Mouse (Mus musculus) heart, embryonic 12.5 days (tissue): ENCODE data around the gene Smu1. TPM values are rescaled to one million over a fixed set of nuclear protein-coding genes. Genes with fewer than 3 reads are reported as not detected.
A peak's percentile ranks its signal among the peaks of the same experiment; 100 is the strongest.

Experiments used
- ATAC-seq: fragments of 200-750 bp; cut with Nextera tagmentation; 2 replicates; pipeline ENCODE4 v1.8.0; 2017; ENCODE audit warnings: moderate TSS enrichment, moderate library complexity; ENCODE audit not compliant: insufficient number of reproducible peaks, low FRiP score
- H3K27ac ChIP-seq: fragments of 300-500 bp; sonication (generic); 2 replicates; pipeline ENCODE4 v1.5.1; 2016; ENCODE audit warnings: mild to moderate bottlenecking, moderate library complexity; ENCODE audit not compliant: poor library complexity, severe bottlenecking
- H3K27me3 ChIP-seq: fragments of 300-500 bp; sonication (generic); replicated peaks from 2 replicates; pipeline ENCODE4 v1.6.1; 2016; ENCODE audit warnings: mild to moderate bottlenecking, moderate library complexity
- H3K36me3 ChIP-seq: fragments of 300-500 bp; sonication (generic); 2 replicates; pipeline ENCODE4 v1.6.1; 2016; ENCODE audit warnings: mild to moderate bottlenecking, moderate library complexity
- H3K4me1 ChIP-seq: fragments of 300-500 bp; sonication (generic); replicated peaks from 2 replicates; pipeline ENCODE4 v1.6.1; 2016; ENCODE audit warnings: mild to moderate bottlenecking
- H3K4me2 ChIP-seq: fragments of 300-500 bp; sonication (generic); 2 replicates; pipeline ENCODE4 v1.6.1; 2016; ENCODE audit warnings: mild to moderate bottlenecking, moderate library complexity
- H3K4me3 ChIP-seq: fragments of 300-500 bp; sonication (generic); 2 replicates; pipeline ENCODE4 v1.5.1; 2016; ENCODE audit warnings: mild to moderate bottlenecking
- H3K9ac ChIP-seq: fragments of 300-500 bp; sonication (generic); 2 replicates; pipeline ENCODE4 v1.6.1; 2016; ENCODE audit warnings: mild to moderate bottlenecking, moderate library complexity
- H3K9me3 ChIP-seq: fragments of 300-500 bp; sonication (generic); replicated peaks from 2 replicates; pipeline ENCODE4 v1.6.1; 2016; ENCODE audit warnings: mild to moderate bottlenecking, moderate library complexity
- WGBS: fragments of 180-500 bp; shearing (Covaris S2); methylation state at CpG from one replicate; pipeline ENCODE4 v1.1.7; 2016; 5-methylcytosine and 5-hydroxymethylcytosine counted together
- polyA plus RNA-seq: library from polyadenylated mRNA; unstranded; fragments of >200 nt; fragmentation: Nextera tagmentation; extraction: Ambion mirVana; gene quantifications from 2 replicates; pipeline ENCODE4 v1.2.1, GENCODE M21; 2016

The Smu1 gene
- polyA plus RNA-seq, 1 experiment from 2014 or later: 93.8 TPM

DNA sequence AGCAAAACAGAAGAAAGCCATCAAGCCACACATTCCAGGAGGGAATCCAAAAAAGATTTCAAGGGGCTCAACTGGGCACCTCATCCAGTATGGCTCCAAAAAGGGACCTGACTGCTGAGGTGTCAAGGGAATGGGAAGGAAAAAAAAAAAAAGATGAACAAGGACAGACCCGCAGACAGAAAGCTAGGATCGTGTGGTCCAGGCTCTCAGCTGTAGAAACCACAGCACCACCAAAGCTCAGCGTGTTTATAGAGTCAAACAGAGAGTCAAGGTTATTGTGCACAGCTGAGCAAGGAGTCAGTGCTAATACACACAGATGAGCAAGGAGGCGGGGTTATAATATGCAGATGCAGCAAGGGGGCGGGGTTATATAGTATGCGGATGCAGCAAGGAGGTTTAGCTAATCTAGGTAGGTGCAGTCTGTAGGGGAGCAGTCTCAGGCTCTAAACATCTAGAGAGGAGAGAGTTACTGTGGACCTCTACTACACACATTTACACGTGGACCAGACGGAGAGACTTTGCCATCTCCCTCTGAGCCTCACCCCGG is 28.0 kb upstream of the Smu1 start:
- H3K36me3 ChIP-seq: no peaks in the 10 kb centered on the region
- ATAC-seq: no peak
- H3K9me3 ChIP-seq: no peaks in the 10 kb centered on the region
- H3K4me2 ChIP-seq: no peak overlapping the region
- no peaks in the 10 kb centered on the region for H3K27me3 ChIP-seq
- no peak overlapping the region for H3K27ac ChIP-seq
- 69% methylated on average over 9 of the region's 9 CpGs for WGBS
- no peak overlapping the region for H3K9ac ChIP-seq
- peaks cover 16% of the 10 kb centered on the region for H3K4me1 ChIP-seq
- no peak overlapping the region for H3K4me3 ChIP-seq

DNA sequence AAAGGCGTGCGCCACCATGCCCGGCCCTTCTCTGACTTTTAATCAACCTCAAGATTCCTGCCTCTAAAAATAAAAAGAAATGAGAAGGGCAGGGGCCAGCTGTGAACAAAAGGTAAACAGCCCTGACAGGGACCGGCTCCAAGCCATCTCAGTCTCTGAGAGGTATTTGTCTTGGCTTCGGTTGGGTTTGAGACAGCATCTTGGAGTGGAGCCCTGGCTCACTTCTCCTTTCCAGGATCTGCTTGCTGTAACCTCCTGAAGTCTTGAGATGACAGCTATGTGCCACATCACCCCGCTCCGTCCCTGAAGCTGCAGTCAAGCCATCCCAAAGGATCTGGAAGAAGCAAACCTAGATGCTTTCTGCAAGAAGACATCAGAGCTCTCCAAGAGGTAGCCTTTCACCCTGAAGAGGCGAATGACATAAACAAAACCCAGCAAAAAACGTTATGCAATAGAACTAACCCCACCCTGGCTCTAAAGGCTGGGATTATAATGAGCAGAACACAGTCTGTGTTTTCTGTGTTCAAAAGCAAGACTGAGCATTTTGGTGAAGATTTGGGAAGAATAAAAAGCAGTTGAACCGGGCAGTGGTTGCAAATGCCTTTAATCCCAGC is 26.9 kb upstream of the Smu1 start:
- no peak overlapping the region for H3K4me2 ChIP-seq
- H3K27ac ChIP-seq: no peak overlapping the region
- no peaks in the 10 kb centered on the region for H3K9me3 ChIP-seq
- no peaks in the 10 kb centered on the region for H3K27me3 ChIP-seq
- H3K4me1 ChIP-seq: peaks cover 17% of the 10 kb centered on the region
- H3K9ac ChIP-seq: no peak overlapping the region
- peak; percentile 63 for ATAC-seq
- 63% methylated on average over 10 of the region's 10 CpGs for WGBS
- H3K36me3 ChIP-seq: no peaks in the 10 kb centered on the region
- H3K4me3 ChIP-seq: no peak overlapping the region

DNA sequence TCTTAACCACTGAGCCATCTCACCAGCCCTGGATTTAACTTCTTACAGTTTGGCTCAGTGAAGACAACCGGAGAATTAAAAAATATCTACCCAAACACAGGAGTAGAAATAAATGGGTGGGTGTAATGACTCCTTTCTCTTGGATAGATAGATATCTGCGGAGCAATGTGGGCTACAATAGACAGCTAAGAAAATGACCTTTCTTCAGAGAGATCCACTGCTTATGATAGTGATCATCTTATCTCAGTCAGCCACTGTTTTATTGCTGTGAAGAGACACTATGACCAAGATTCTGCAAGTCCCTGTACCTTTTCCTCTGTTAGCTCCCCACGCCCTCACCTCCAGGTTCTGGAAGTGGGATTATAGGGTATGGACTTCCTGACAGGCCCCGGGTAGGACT is 25.3 kb upstream of the Smu1 start:
- no peak overlapping the region for H3K4me2 ChIP-seq
- WGBS: 92% methylated on average over 4 of the region's 4 CpGs
- peaks cover 17% of the 10 kb centered on the region for H3K4me1 ChIP-seq
- H3K36me3 ChIP-seq: no peaks in the 10 kb centered on the region
- H3K27ac ChIP-seq: no peak overlapping the region
- H3K9me3 ChIP-seq: no peaks in the 10 kb centered on the region
- no peak overlapping the region for H3K4me3 ChIP-seq
- ATAC-seq: no peak
- no peak overlapping the region for H3K9ac ChIP-seq
- H3K27me3 ChIP-seq: no peaks in the 10 kb centered on the region

DNA sequence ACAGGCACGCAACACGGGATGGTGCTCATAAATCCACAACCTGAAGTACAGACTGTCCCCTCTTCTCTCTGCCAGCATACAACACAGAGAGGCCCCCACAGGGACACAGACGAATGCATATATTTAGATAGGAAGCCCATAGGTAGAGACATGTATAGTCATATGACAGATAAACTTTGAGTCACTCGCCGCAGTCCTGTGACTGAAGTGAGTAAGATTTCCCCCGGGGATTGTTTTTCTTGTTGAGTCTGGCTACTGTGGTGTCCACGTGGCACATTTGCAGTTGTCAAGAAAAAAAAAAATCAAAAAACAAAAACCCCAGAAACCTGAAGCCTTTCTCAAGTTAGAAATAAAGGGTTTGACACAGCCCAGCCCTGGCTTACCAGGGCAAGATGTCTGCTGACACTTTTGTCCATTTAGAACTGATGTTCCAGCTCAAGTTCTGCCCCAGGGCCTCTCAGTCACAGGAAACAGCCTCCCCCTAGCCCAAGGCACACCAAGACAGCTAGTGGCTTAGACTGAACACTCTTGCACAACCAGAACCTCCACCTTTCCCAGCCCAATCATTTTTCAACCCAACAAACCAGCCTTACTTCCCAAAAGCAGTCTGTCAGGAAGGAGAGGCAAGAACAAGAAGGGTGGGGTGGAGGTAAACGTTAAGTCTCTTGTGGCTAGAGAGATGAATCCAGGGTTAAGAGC is 24.2 kb upstream of the Smu1 start:
- WGBS: 37% methylated on average over 8 of the region's 8 CpGs
- H3K4me1 ChIP-seq: peaks cover 21% of the 10 kb centered on the region
- 0 out of 2 replicates have a peak overlapping the region, but pooled peaks have one; percentile 22 for H3K27ac ChIP-seq
- H3K4me2 ChIP-seq: no peak overlapping the region
- H3K27me3 ChIP-seq: no peaks in the 10 kb centered on the region
- H3K4me3 ChIP-seq: no peak overlapping the region
- ATAC-seq: no peak
- no peaks in the 10 kb centered on the region for H3K9me3 ChIP-seq
- no peak overlapping the region for H3K9ac ChIP-seq
- no peaks in the 10 kb centered on the region for H3K36me3 ChIP-seq

DNA sequence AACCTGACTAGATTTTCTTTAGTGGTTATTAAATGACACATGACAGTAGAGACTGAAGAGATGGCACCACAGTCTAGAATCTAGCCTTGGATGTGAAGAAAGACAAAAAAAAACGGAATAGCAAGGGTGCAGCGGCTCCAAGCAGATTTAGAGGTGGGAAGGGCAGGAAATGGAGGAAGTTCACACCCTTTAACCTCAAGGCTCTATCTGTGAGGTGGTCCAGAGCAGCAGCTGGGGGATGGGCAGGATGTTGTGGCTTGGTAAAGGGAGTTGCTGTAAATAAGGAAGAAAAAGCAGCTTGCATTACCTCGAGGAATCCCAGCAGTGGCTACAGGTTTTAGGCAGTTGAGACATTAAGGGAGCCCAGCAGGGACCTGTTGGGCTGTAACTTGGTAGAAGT is 23.4 kb upstream of the Smu1 start:
- H3K9me3 ChIP-seq: no peaks in the 10 kb centered on the region
- H3K27me3 ChIP-seq: no peaks in the 10 kb centered on the region
- no peak overlapping the region for H3K4me3 ChIP-seq
- no peak overlapping the region for H3K9ac ChIP-seq
- WGBS: 9% methylated on average over 3 of the region's 3 CpGs
- H3K27ac ChIP-seq: peak overlapping the region; percentile 22; the same call in 1 of the 2 replicates
- no peaks in the 10 kb centered on the region for H3K36me3 ChIP-seq
- H3K4me1 ChIP-seq: peaks cover 21% of the 10 kb centered on the region
- no peak overlapping the region for H3K4me2 ChIP-seq
- no peak for ATAC-seq

DNA sequence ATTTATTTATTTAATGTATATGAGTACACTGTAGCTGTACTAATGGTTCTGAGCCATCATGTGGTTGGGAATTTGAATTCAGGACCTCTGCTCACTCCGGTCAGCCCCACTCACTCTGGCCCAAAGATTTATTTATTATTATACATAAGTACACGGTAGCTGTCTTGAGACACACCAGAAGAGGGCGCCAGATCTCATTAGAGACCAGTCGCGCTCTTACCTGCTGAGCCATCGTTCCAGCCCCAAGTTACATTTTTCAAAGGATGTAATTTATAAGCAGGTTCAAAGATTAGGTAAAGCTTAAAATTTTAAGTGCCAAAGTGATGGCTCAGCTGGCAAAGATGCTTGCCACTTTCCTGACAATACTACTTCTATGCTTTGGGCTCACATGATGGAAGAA is 20.9 kb upstream of the Smu1 start:
- Histone ChIP-seq H3K36me3 (no peaks in the 10 kb centered on the region), H3K4me3 (no peak overlapping the region), H3K27ac (no peak overlapping the region), H3K9ac (no peak overlapping the region), H3K9me3 (no peaks in the 10 kb centered on the region), H3K4me2 (no peak overlapping the region), H3K4me1 (peaks cover 36% of the 10 kb centered on the region), H3K27me3 (no peaks in the 10 kb centered on the region)
- ATAC-seq: no peak
- 82% methylated on average over 6 of the region's 6 CpGs for WGBS

DNA sequence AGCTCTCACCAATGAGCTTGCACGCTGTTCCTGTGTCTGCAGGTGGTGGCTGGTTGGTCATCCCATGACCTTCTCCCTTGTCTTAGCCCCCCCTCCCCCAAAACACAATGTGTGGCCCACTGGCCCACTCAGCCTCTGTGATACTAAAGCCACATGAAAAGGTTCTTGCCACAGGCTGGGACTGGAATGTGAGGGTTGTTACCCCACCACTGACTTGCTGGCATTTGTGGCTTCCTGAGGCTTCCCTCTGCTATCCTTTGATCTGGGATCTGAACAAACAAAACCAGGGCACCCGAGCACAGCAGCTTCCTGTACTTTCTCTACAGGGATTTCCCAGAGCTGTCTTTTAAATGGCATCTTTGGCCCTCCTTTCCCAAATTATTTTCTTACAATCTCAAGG is 19.4 kb upstream of the Smu1 start:
- Histone ChIP-seq H3K4me1 (peaks cover 33% of the 10 kb centered on the region), H3K36me3 (no peaks in the 10 kb centered on the region), H3K4me2 (no peak overlapping the region), H3K27ac (no peak overlapping the region), H3K27me3 (no peaks in the 10 kb centered on the region), H3K9ac (no peak overlapping the region), H3K9me3 (no peaks in the 10 kb centered on the region), H3K4me3 (no peak overlapping the region)
- no peak for ATAC-seq
- 29% methylated on average over 2 of the region's 2 CpGs for WGBS

DNA sequence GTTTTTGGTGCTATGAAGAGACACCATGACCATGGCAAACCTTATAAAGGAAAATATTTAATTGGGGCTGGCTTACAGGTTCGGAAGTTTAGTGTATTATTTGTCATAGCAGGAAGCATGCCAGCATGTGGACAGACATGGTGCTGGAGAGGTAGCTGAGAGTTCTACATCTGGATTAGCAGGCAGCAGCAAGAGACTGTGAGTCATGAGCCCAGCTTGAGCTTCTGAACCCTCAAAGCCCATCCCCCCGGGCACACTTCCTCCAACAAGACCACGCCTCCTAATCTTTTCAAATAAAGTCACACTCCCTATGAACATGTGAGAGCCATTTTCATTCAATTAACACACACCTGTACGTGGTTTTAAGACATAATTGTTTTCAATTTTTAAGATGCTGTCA is 18.7 kb upstream of the Smu1 start:
- H3K36me3 ChIP-seq: no peaks in the 10 kb centered on the region
- no peak for ATAC-seq
- 79% methylated on average over 4 of the region's 4 CpGs for WGBS
- H3K9ac ChIP-seq: no peak overlapping the region
- no peaks in the 10 kb centered on the region for H3K9me3 ChIP-seq
- no peaks in the 10 kb centered on the region for H3K27me3 ChIP-seq
- no peak overlapping the region for H3K4me3 ChIP-seq
- H3K4me1 ChIP-seq: peaks cover 26% of the 10 kb centered on the region
- H3K4me2 ChIP-seq: no peak overlapping the region
- no peak overlapping the region for H3K27ac ChIP-seq

DNA sequence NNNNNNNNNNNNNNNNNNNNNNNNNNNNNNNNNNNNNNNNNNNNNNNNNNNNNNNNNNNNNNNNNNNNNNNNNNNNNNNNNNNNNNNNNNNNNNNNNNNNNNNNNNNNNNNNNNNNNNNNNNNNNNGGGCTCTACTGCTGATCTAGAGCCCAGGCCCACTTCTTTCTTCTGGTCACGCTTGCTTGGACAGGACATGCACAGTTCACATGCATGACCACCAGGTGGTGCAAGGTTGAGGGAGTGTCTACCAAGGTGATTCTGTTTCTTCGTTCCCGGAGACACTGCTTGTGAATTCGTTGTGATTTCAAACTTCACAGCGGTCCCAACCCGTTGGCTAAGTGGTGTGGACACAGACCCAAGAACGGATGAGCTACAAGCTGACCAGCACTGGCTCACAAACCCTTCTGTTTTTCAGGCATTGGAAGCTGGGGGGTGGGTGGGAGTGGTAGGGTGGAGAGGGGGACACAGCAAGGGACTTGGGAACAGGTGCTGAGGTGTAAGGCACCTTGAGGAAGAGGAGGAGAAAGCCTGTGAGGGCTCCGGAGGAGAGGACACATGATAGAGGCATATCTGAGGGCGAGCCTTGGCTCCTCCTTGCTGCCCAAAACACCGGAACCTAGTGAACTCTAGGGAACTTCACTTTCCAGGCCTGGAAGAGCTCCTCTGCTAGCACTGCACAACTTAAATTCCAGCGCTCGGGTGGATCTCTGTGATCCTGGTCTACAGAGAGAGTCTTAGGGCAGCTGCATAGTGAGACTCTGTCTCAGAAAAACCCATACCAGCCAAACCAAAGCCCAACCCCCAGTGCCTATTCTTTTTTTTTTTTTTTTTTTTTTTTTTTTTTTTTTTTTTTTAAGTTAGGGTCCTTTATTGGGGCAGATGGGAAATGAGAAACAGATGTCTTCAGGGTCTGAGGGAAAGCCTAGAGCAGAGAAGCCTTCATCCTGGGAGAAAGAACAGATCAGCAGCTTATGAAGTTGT is 16.8 kb upstream of the Smu1 start:
- Histone ChIP-seq H3K27me3 (no peaks in the 10 kb centered on the region), H3K27ac (no peak overlapping the region)
- WGBS: 9% methylated on average over 12 of the region's 12 CpGs

DNA sequence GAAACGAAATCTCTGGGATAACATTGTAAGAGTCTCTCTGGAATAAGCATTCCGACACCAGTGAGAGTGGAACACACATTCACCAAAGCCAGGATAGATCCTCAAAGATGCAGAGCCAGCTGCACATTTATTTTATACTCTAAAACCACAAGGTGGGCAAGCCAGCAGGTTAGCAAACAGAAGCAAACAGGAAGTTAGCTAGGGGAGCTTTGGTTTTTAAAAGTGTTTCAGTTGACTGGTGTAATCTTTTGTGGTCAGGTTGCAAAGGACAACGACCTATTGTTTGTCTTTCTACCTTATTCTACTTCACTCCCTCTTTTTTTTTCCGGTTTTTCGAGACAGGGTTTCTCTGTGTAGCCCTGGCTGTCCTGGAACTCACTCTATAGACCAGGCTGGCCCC is 2.2 kb upstream of the Smu1 start:
- Histone ChIP-seq H3K9ac (no peak overlapping the region), H3K27ac (no peak overlapping the region), H3K4me2 (no peak overlapping the region), H3K27me3 (peaks cover 5% of the 10 kb centered on the region; the same call in 1 of the 2 replicates), H3K4me3 (no peak overlapping the region), H3K9me3 (no peaks in the 10 kb centered on the region), H3K4me1 (peaks cover 3% of the 10 kb centered on the region; the same call in 1 of the 2 replicates), H3K36me3 (peaks cover 8% of the 10 kb centered on the region)
- 49% methylated on average over 5 of the region's 5 CpGs for WGBS
- ATAC-seq: no peak

More for the DNA sequence above, 16.8 kb upstream of the Smu1 start:
- Histone ChIP-seq H3K36me3 (no peaks in the 10 kb centered on the region), H3K4me2 (peak overlapping the region; percentile 67), H3K9ac (peak overlapping the region; percentile 45), H3K4me3 (peak overlapping the region; percentile 33), H3K9me3 (no peaks in the 10 kb centered on the region), H3K4me1 (peaks cover 20% of the 10 kb centered on the region)
- ATAC-seq: peak; percentile 62
